ENCODE assay signal across 19 mouse cellular contexts in genomic region chr7:43483236-43483635, GRCm38 (mm10). TPM values are rescaled to one million over a fixed set of nuclear protein-coding genes. Genes with fewer than 3 reads are reported as not detected.
DNase-seq lines count a peak whose midpoint lies in the region; ATAC-seq lines count a peak whose summit lies in the region.
"Had no signal": no experiment of that assay in that cellular context is flagged by ENCODE, and none has a peak within 500 bp of the region (broad histone marks: within the 10 kb centered on the region; RNA-seq: fewer than 3 reads in every experiment).

No protein-coding gene starts in this region.

- H3K9me3 ChIP-seq in kidney, embryonic 14.5 days (ENCODE audit: control insufficient read depth, low read length): no peaks in the 10 kb centered on the region
- H3K9me3 ChIP-seq in embryonic facial prominence, embryonic 11.5 days (replicated peaks; ENCODE audit: control insufficient read depth, low read length): no peaks in the 10 kb centered on the region
- H3K9me3 ChIP-seq: midbrain, embryonic 12.5 days had no signal

- H3K4me3 ChIP-seq in kidney, embryonic 14.5 days (ENCODE audit: low read length): no peak overlapping the region
- H3K4me3 ChIP-seq in embryonic facial prominence, embryonic 11.5 days (ENCODE audit: low read depth, low read length): no peak overlapping the region
- H3K4me3 ChIP-seq: left cerebral cortex, adult 2 months; midbrain, embryonic 12.5 days had no signal

- H3K9ac ChIP-seq in kidney, embryonic 14.5 days (ENCODE audit: low read depth, low read length): no peak overlapping the region
- no peak overlapping the region for H3K9ac ChIP-seq in embryonic facial prominence, embryonic 11.5 days (replicated peaks; ENCODE audit: low read length)
- H3K9ac ChIP-seq: liver, embryonic 14.5 days; midbrain, embryonic 12.5 days had no signal

- H3K4me1 ChIP-seq in kidney, embryonic 14.5 days (ENCODE audit: control insufficient read depth, insufficient read depth, low read length): 0 out of 2 replicates have a peak, but pooled peaks cover 6% of the 10 kb centered on the region
- no peaks in the 10 kb centered on the region for H3K4me1 ChIP-seq in embryonic facial prominence, embryonic 11.5 days (ENCODE audit: control insufficient read depth, insufficient read depth, low read length)

- peaks cover 7% of the 10 kb centered on the region; the same call in 1 of the 2 replicates for H3K27me3 ChIP-seq in kidney, embryonic 14.5 days (ENCODE audit: control insufficient read depth, insufficient read depth, low read length)
- H3K27me3 ChIP-seq in embryonic facial prominence, embryonic 11.5 days (ENCODE audit: control insufficient read depth, insufficient read depth, low read length): no peaks in the 10 kb centered on the region

- peak; percentile 31 for DNase-seq in adrenal gland, postnatal 25 days
- DNase-seq in adrenal gland, adult 2 months: no peak
- peak; percentile 78 to 80 for DNase-seq in kidney, postnatal 4 days
- DNase-seq in 416B (ENCODE audit: low read depth): peak; percentile 19
- peak; percentile 59 for DNase-seq in embryonic facial prominence, embryonic 11.5 days (ENCODE audit: low spot score)
- no peak for DNase-seq in natural killer cell, adult 2 months (ENCODE audit: low spot score in 2 of 2)
- DNase-seq: B cell, adult 2 months; cerebellum, postnatal 36 days; gastrocnemius, postnatal 25 days; kidney, adult 18-20 months had no signal

- WGBS in kidney, embryonic 14.5 days: 6% methylated on average over 10 of the region's 10 CpGs
- 14% methylated on average over 10 of the region's 10 CpGs for WGBS in embryonic facial prominence, embryonic 11.5 days

- no peak; the same call in 1 of the 2 replicates for ATAC-seq in kidney, embryonic 14.5 days (ENCODE audit: low FRiP score, low TSS enrichment)
- ATAC-seq in embryonic facial prominence, embryonic 11.5 days (replicated peaks; ENCODE audit: insufficient number of reproducible peaks, low FRiP score, low TSS enrichment, low read depth): no peak
- ATAC-seq in erythroid progenitor cell, adult 5-6 weeks (replicated peaks; ENCODE audit: low FRiP score, poor library complexity, severe bottlenecking): no peak

- no peak overlapping the region for H3K27ac ChIP-seq in kidney, embryonic 14.5 days (ENCODE audit: low read depth, low read length)
- H3K27ac ChIP-seq in embryonic facial prominence, embryonic 11.5 days (replicated peaks; ENCODE audit: low read depth, low read length): no peak overlapping the region
- H3K27ac ChIP-seq: left cerebral cortex, adult 2 months; liver, embryonic 14.5 days; midbrain, embryonic 12.5 days had no signal

- H3K4me2 ChIP-seq in kidney, embryonic 14.5 days (replicated peaks; ENCODE audit: low read depth, low read length): no peak overlapping the region
- H3K4me2 ChIP-seq in embryonic facial prominence, embryonic 11.5 days (ENCODE audit: low read depth, low read length): no peak overlapping the region
- H3K4me2 ChIP-seq: midbrain, embryonic 12.5 days had no signal

- H3K36me3 ChIP-seq in kidney, embryonic 14.5 days (ENCODE audit: control insufficient read depth, insufficient read depth, low read length): no peaks in the 10 kb centered on the region
- no peaks in the 10 kb centered on the region for H3K36me3 ChIP-seq in embryonic facial prominence, embryonic 11.5 days (replicated peaks; ENCODE audit: control insufficient read depth, insufficient read depth, low read depth, low read length)

RNA-seq across cellular contexts. Expression of gene Iglon5, which starts 6.6 kb away (rescaled TPM):
- 1.3 and 2.1 TPM in 2 replicates for total RNA-seq in adrenal gland, postnatal 25 days (2021)
- total RNA-seq in adrenal gland, adult 2 months (2021): 1 to 10 TPM; 2.2 to 3.3 TPM
- polyA plus RNA-seq in adrenal gland, adult 2 months (2012; rRNA removed): 3.3 and 4.4 TPM in 2 replicates
- 0.72 and 0.84 TPM in 2 replicates for polyA plus RNA-seq in kidney, embryonic 14.5 days (2014; fragmentation: Nextera tagmentation; extraction: Ambion mirVana)
- 1.1 and 1.5 TPM in 2 replicates for polyA plus RNA-seq in embryonic facial prominence, embryonic 11.5 days (2014; fragmentation: Nextera tagmentation; extraction: Ambion mirVana)
- total RNA-seq in erythroid progenitor cell, adult 5-6 weeks (2015; ENCODE audit: low replicate concordance): not detected in 2 replicates
- not detected in 2 replicates for total RNA-seq in erythroid progenitor cell, adult 5-6 weeks (2017; ENCODE audit: low replicate concordance)
- total RNA-seq: neutrophil, adult 5-6 weeks had no signal
- polyA plus RNA-seq: heart, postnatal 0 days had no signal

RNA-seq across cellular contexts. Expression of gene Vsig10l, which starts 20.3 kb away (rescaled TPM):
- total RNA-seq in adrenal gland, postnatal 25 days (2021): 3.6 and 4.6 TPM in 2 replicates
- total RNA-seq in adrenal gland, adult 2 months (2021): 1 to 10 TPM; 2.2 to 2.8 TPM
- polyA plus RNA-seq in adrenal gland, adult 2 months (2012; rRNA removed): 7.9 and 10.9 TPM in 2 replicates
- 2.9 and 3.6 TPM in 2 replicates for polyA plus RNA-seq in kidney, embryonic 14.5 days (2014; fragmentation: Nextera tagmentation; extraction: Ambion mirVana)
- polyA plus RNA-seq in embryonic facial prominence, embryonic 11.5 days (2014; fragmentation: Nextera tagmentation; extraction: Ambion mirVana): 1.7 and 2.0 TPM in 2 replicates
- 1.7 TPM in 1 of 2 replicates, not detected in the other for total RNA-seq in erythroid progenitor cell, adult 5-6 weeks (2015; ENCODE audit: low replicate concordance)
- total RNA-seq in erythroid progenitor cell, adult 5-6 weeks (2017; ENCODE audit: low replicate concordance): 0.13 and 0.23 TPM in 2 replicates

RNA-seq across cellular contexts. Expression of gene 4931406B18Rik, which starts 22.5 kb away (rescaled TPM):
- not detected in 2 replicates for total RNA-seq in adrenal gland, postnatal 25 days (2021)
- not detected for total RNA-seq in adrenal gland, adult 2 months (2021)
- not detected in 2 replicates for polyA plus RNA-seq in adrenal gland, adult 2 months (2012; rRNA removed)
- not detected in 2 replicates for polyA plus RNA-seq in kidney, embryonic 14.5 days (2014; fragmentation: Nextera tagmentation; extraction: Ambion mirVana)
- not detected in 2 replicates for polyA plus RNA-seq in embryonic facial prominence, embryonic 11.5 days (2014; fragmentation: Nextera tagmentation; extraction: Ambion mirVana)
- not detected in 2 replicates for total RNA-seq in erythroid progenitor cell, adult 5-6 weeks (2015; ENCODE audit: low replicate concordance)
- not detected in 2 replicates for total RNA-seq in erythroid progenitor cell, adult 5-6 weeks (2017; ENCODE audit: low replicate concordance)
- total RNA-seq: gastrocnemius, postnatal 25 days; left cerebral cortex, adult 2 months had no signal
- polyA plus RNA-seq: forebrain, embryonic 11.5 days; heart, postnatal 0 days; liver, embryonic 14.5 days; midbrain, embryonic 12.5 days; stomach, embryonic 16.5 days had no signal

RNA-seq across cellular contexts. Expression of gene Gm45233, which starts 39.3 kb away (rescaled TPM):
- 1.5 TPM in 1 of 2 replicates, not detected in the other for total RNA-seq in adrenal gland, postnatal 25 days (2021)
- 1 to 10 TPM in 1 of 2 experiments, under 1 TPM in 1; 0.58 to 1.5 TPM for total RNA-seq in adrenal gland, adult 2 months (2021)
- 1.7 and 4.6 TPM in 2 replicates for polyA plus RNA-seq in adrenal gland, adult 2 months (2012; rRNA removed)
- polyA plus RNA-seq in kidney, embryonic 14.5 days (2014; fragmentation: Nextera tagmentation; extraction: Ambion mirVana): 0.27 TPM in 1 of 2 replicates, not detected in the other
- polyA plus RNA-seq in embryonic facial prominence, embryonic 11.5 days (2014; fragmentation: Nextera tagmentation; extraction: Ambion mirVana): not detected in 2 replicates
- total RNA-seq in erythroid progenitor cell, adult 5-6 weeks (2015; ENCODE audit: low replicate concordance): not detected in 2 replicates
- 5.8 TPM in 1 of 2 replicates, not detected in the other for total RNA-seq in erythroid progenitor cell, adult 5-6 weeks (2017; ENCODE audit: low replicate concordance)
- total RNA-seq: neutrophil, adult 5-6 weeks had no signal
- polyA plus RNA-seq: forebrain, embryonic 11.5 days had no signal

RNA-seq across cellular contexts. Expression of gene Etfb, which starts 39.4 kb away (rescaled TPM):
- 373 and 390 TPM in 2 replicates for total RNA-seq in adrenal gland, postnatal 25 days (2021)
- total RNA-seq in adrenal gland, adult 2 months (2021): 100 to 1,000 TPM; 367 to 728 TPM
- 33.7 and 44.2 TPM in 2 replicates for polyA plus RNA-seq in adrenal gland, adult 2 months (2012; rRNA removed)
- polyA plus RNA-seq in kidney, embryonic 14.5 days (2014; fragmentation: Nextera tagmentation; extraction: Ambion mirVana): 323 and 358 TPM in 2 replicates
- 240 and 251 TPM in 2 replicates for polyA plus RNA-seq in embryonic facial prominence, embryonic 11.5 days (2014; fragmentation: Nextera tagmentation; extraction: Ambion mirVana)
- total RNA-seq in erythroid progenitor cell, adult 5-6 weeks (2015; ENCODE audit: low replicate concordance): 46.5 and 102 TPM in 2 replicates
- 70.3 and 109 TPM in 2 replicates for total RNA-seq in erythroid progenitor cell, adult 5-6 weeks (2017; ENCODE audit: low replicate concordance)

Comparison
In these comparisons a context has a peak if more than half of its experiments do, and no peak if none do; other contexts are left out.
1. DNase-seq: peak in adrenal gland, postnatal 25 days (single experiment), kidney, postnatal 4 days (2 of 2), 416B (single experiment) and embryonic facial prominence, embryonic 11.5 days (single experiment); none in adrenal gland, adult 2 months (single experiment) and natural killer cell, adult 2 months (0 of 2).